Mouse (Mus musculus) myocyte (in vitro differentiated cells): ENCODE measurements around the gene Gsdme.

Experiments used
- MAX ChIP-seq: IDR thresholded peaks from one replicate; pipeline ENCODE4 v1.6.1; 2011; ENCODE audit warnings: low read depth, mild to moderate bottlenecking, control low read depth
- POLR2A ChIP-seq: IDR thresholded peaks from one replicate; pipeline ENCODE4 v1.6.1; 2011; ENCODE audit warnings: low read depth, mild to moderate bottlenecking, control low read depth, moderate library complexity; ENCODE audit not compliant: insufficient read length
- POLR2AphosphoS2 ChIP-seq: IDR thresholded peaks from one replicate; pipeline ENCODE4 v1.6.1; 2011; ENCODE audit warnings: low read depth, control low read depth; ENCODE audit not compliant: insufficient read length
- TCF12 ChIP-seq: IDR thresholded peaks from one replicate; pipeline ENCODE4 v1.6.1; 2011; ENCODE audit warnings: mild to moderate bottlenecking, control low read depth; ENCODE audit not compliant: poor library complexity, insufficient read depth, severe bottlenecking

DNA sequence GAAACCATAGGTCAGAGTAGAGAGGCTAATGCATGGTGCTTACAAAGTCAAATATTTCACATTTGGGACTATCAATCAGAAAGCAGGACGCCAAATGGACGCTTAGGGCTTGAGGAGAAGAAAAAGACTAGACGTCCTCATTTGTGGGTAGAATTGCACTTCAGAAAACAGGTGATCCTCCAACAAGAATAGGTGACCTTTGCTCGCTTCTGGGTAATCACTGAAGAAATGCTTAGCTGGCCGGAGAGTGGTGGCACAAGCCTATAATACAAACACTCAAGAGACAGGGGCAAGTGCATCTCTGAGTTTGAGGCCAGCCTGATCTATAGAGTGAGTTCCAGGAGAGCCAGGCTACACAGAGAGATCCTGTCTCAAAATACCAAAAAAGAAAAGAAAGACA, 69.8 kb downstream of the Gsdme start:
- no peak for TF ChIP-seq POLR2A
- TF ChIP-seq MAX = no peak
- TF ChIP-seq POLR2AphosphoS2 = no peak
- TF ChIP-seq TCF12 = no peak
